Mouse (Mus musculus) right cerebral cortex, postnatal 36 days (tissue): ENCODE results near the gene Ttc39a.
A peak's percentile ranks its signal among the peaks of the same experiment; 100 is the strongest.
"Not testable (repeated sequence)": the region's sequence is repeated elsewhere in the genome, so short reads cannot be mapped to it uniquely, and the experiment has no call there.

ENCODE experiments used
- DNase-seq, 2 experiments: peaks; one replicate each; pipeline ENCODE4 v3.0.0; 2022; ENCODE audit warnings: low spot score in 2 of 2, mixed read lengths in 1 of 2

Ttc39a gene

GRCm38 (mm10) chr4:109406486-109407175, at the start of gene Ttc39a:
Gene Ttc39a (plus strand): TSS chr4:109406623.
- peak in 1 of 2 experiments; percentile 14 for DNase-seq

GRCm38 (mm10) chr4:109378107-109378506, 28.3 kb upstream of the Ttc39a start:
- DNase-seq, result no peak

- DNase-seq, result no peak
Measured at GRCm38 (mm10) chr4:109382457-109382856, 24.0 kb upstream of the Ttc39a start.

- no peak for DNase-seq
Measured at GRCm38 (mm10) chr4:109385599-109385998, 20.8 kb upstream of the Ttc39a start.

GRCm38 (mm10) chr4:109393229-109393779, 13.1 kb upstream of the Ttc39a start:
- DNase-seq, result no peak

- DNase-seq, result no peak
Measured at GRCm38 (mm10) chr4:109393902-109394301, 12.5 kb upstream of the Ttc39a start.

- no peak for DNase-seq
Measured at GRCm38 (mm10) chr4:109394314-109395074, 11.9 kb upstream of the Ttc39a start.

GRCm38 (mm10) chr4:109400366-109400980, 6.0 kb upstream of the Ttc39a start:
- no peak for DNase-seq

GRCm38 (mm10) chr4:109401176-109401689, 5.2 kb upstream of the Ttc39a start:
- DNase-seq, result no peak

- DNase-seq, result not testable (repeated sequence)
Measured at GRCm38 (mm10) chr4:109404908-109405307, 1.5 kb upstream of the Ttc39a start.

- DNase-seq, result no peak
Measured at GRCm38 (mm10) chr4:109405415-109405814, 1.0 kb upstream of the Ttc39a start.

- DNase-seq, result peak; percentile 13 to 18
Measured at GRCm38 (mm10) chr4:109406054-109406485, 353 bp upstream of the Ttc39a start.

- DNase-seq, result no peak
Measured at GRCm38 (mm10) chr4:109407176-109407520, 725 bp downstream of the Ttc39a start.

- no peak for DNase-seq
Measured at GRCm38 (mm10) chr4:109407701-109408485, 1.5 kb downstream of the Ttc39a start.

- DNase-seq, result no peak
Measured at GRCm38 (mm10) chr4:109410681-109411376, 4.4 kb downstream of the Ttc39a start.

GRCm38 (mm10) chr4:109411377-109411967, 5.0 kb downstream of the Ttc39a start:
- DNase-seq, result no peak

GRCm38 (mm10) chr4:109412233-109412632, 5.8 kb downstream of the Ttc39a start:
- DNase-seq, result no peak

GRCm38 (mm10) chr4:109417998-109418397, 11.6 kb downstream of the Ttc39a start:
- no peak for DNase-seq

GRCm38 (mm10) chr4:109419017-109419416, 12.6 kb downstream of the Ttc39a start:
- no peak for DNase-seq

GRCm38 (mm10) chr4:109419563-109419962, 13.1 kb downstream of the Ttc39a start:
- DNase-seq, result no peak
